In the genomic region with DNA sequence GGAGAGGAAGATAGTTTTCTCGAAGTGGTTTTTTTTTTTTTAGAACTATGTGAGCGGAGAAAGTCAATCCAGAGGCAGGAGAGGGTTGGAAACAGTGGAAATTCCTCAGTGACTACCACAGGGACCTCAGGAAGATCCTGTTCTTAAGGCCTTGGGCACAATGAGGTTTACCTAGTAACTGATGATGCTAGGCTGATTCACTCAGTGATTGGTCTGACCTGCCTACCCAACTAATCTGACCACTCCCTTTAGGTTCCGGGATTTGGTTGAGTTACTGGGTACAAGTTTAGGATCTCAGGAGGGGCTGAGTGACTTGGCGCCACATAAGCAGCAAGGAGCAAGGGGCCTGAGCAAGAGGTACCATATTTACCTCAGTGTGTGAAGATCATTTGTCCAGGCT, we compare ENCODE assay signal across 8 mouse cellular contexts. TPM values are rescaled to one million over a fixed set of nuclear protein-coding genes. Genes with fewer than 3 reads are reported as not detected.
DNase-seq lines count a peak whose midpoint lies in the region; ATAC-seq lines count a peak whose summit lies in the region.

A gene (plus strand): TSS at position 150 of the 400 bp plus-strand sequence.

- H3K36me3 ChIP-seq in intestine, embryonic 14.5 days (ENCODE audit: control insufficient read depth, insufficient read depth, low read length) = no peaks in the 10 kb centered on the region
- H3K36me3 ChIP-seq in intestine, embryonic 16.5 days (ENCODE audit: control insufficient read depth, insufficient read depth, low read length) = no peaks in the 10 kb centered on the region

- no peak within 1 kb of the TSS for H3K4me2 ChIP-seq in intestine, embryonic 14.5 days (ENCODE audit: low read length)
- no peak within 1 kb of the TSS for H3K4me2 ChIP-seq in intestine, embryonic 16.5 days (ENCODE audit: low read depth, low read length)

- 62% methylated on average over 4 of the region's 4 CpGs for WGBS in intestine, embryonic 14.5 days
- WGBS in intestine, embryonic 16.5 days = 59% methylated on average over 4 of the region's 4 CpGs

- H3K9me3 ChIP-seq in intestine, embryonic 14.5 days (ENCODE audit: control insufficient read depth, low read length) = no peaks in the 10 kb centered on the region
- no peaks in the 10 kb centered on the region for H3K9me3 ChIP-seq in intestine, embryonic 16.5 days (ENCODE audit: control insufficient read depth, low read length)

- DNase-seq in intestine, embryonic 14.5 days (ENCODE audit: low spot score) = no peak
- DNase-seq in B cell, adult 2 months = peak; percentile 76 to 78
- peak; percentile 89 for DNase-seq in adipocyte (ENCODE audit: low spot score)
- peak; percentile 71 for DNase-seq in kidney, adult 11 months
- DNase-seq in testis, postnatal 14 days (ENCODE audit: low spot score) = no peak
- DNase-seq in right cerebral cortex, postnatal 36 days (ENCODE audit: low spot score in 2 of 2) = no peak

- H3K4me1 ChIP-seq in intestine, embryonic 14.5 days (replicated peaks; ENCODE audit: control insufficient read depth, insufficient read depth, low read length) = no peaks in the 10 kb centered on the region
- H3K4me1 ChIP-seq in intestine, embryonic 16.5 days (ENCODE audit: control insufficient read depth, insufficient read depth, low read length) = no peaks in the 10 kb centered on the region

- H3K4me3 ChIP-seq in intestine, embryonic 14.5 days (ENCODE audit: low read depth, low read length) = no peak within 1 kb of the TSS
- no peak within 1 kb of the TSS for H3K4me3 ChIP-seq in intestine, embryonic 16.5 days (ENCODE audit: low read length)

- 0 out of 2 replicates have a peak, but pooled peaks have one; percentile 60 for ATAC-seq in intestine, embryonic 14.5 days (replicated peaks; ENCODE audit: low FRiP score, low TSS enrichment, low read depth)
- no peak for ATAC-seq in intestine, embryonic 16.5 days
- ATAC-seq in megakaryocyte, adult 5-6 weeks (ENCODE audit: poor library complexity, severe bottlenecking) = peak; percentile 89

- H3K9ac ChIP-seq in intestine, embryonic 14.5 days (ENCODE audit: low read length) = no peak within 1 kb of the TSS
- no peak within 1 kb of the TSS for H3K9ac ChIP-seq in intestine, embryonic 16.5 days (ENCODE audit: low read depth, low read length)

- H3K27me3 ChIP-seq in intestine, embryonic 14.5 days (replicated peaks; ENCODE audit: control insufficient read depth, insufficient read depth, low read length) = no peaks in the 10 kb centered on the region
- no peaks in the 10 kb centered on the region for H3K27me3 ChIP-seq in intestine, embryonic 16.5 days (replicated peaks; ENCODE audit: control insufficient read depth, insufficient read depth, low read length)

- no peak within 1 kb of the TSS for H3K27ac ChIP-seq in intestine, embryonic 14.5 days (ENCODE audit: low read depth)
- no peak within 1 kb of the TSS for H3K27ac ChIP-seq in intestine, embryonic 16.5 days (ENCODE audit: low read length)

RNA-seq across cellular contexts. Expression of the gene that starts here (rescaled TPM):
- 1.7 and 1.8 TPM in 2 replicates for polyA plus RNA-seq in intestine, embryonic 14.5 days (2014; fragmentation: Nextera tagmentation; extraction: Ambion mirVana)
- 3.0 and 3.6 TPM in 2 replicates for polyA plus RNA-seq in intestine, embryonic 16.5 days (2015; fragmentation: Nextera tagmentation; extraction: Ambion mirVana)
- 105 and 109 TPM in 2 replicates for total RNA-seq in megakaryocyte, adult 5-6 weeks (2015)
- 110 and 132 TPM in 2 replicates for total RNA-seq in megakaryocyte, adult 5-6 weeks (2017)

Comparison
In these comparisons a context has a peak if more than half of its experiments do, and no peak if none do; other contexts are left out.
1. DNase-seq: peak in B cell, adult 2 months (2 of 2), adipocyte (single experiment) and kidney, adult 11 months (single experiment); none in intestine, embryonic 14.5 days (single experiment), testis, postnatal 14 days (single experiment) and right cerebral cortex, postnatal 36 days (0 of 2).